Mouse (Mus musculus): ENCODE results near the gene Rarb.

DNA sequence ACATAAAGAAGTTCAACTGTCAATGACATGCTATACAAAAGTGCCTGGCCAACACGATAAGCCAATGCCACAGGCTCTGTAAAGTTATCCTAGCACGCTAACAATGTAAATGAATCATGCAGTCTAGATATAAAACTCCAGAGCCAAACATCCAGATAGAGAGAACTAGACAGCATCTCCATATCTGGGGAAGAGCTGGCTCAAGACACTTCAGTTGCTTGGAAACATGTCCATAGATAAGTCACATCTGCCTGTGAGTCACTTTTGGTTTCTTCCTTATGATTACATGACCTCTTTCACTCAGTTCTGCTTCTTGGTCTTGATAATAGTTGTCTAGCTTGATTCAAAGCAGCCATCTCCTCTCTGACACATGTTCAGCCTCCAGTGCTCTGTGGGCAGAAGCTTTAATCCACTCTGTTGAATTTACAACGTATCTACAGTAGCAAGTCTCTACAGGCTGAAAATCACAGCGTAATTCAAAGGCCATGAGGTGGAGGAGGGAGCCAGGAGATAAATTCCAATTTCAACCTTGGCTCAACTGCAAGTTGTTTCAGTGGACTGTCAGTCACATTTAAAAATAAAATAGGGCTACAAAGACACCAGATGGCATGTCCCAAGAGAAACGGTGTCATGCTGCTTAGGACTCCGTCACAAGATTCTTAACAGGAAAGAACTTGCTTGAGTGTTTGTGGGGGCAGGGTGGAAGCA is 271.3 kb downstream of the Rarb start:
- TF ChIP-seq CTCF (IDR thresholded peaks at IDR 0.05; ENCODE audit: low read depth, low read length), result no peak
- TF ChIP-seq TAL1 (conservative IDR thresholded peaks at IDR 0.05; ENCODE audit: low read depth, low read length), result no peak
- TF ChIP-seq POLR2AphosphoS5 (IDR thresholded peaks at IDR 0.05; ENCODE audit: insufficient replicate concordance, low read depth, low read length), result no peak
- no peak for TF ChIP-seq GATA1 (IDR thresholded peaks at IDR 0.05; ENCODE audit: borderline replicate concordance, low read length)
- no peak for TF ChIP-seq GATA2 (IDR thresholded peaks at IDR 0.05; ENCODE audit: borderline replicate concordance, low read depth, low read length)
